Mouse (Mus musculus) bone marrow macrophage, adult 2 months (primary cell): Measurements from ENCODE around the gene Ptdss2. TPM values are rescaled to one million over a fixed set of nuclear protein-coding genes. Genes with fewer than 3 reads are reported as not detected.

Experiments
- H3K27ac ChIP-seq: 2 replicates; pipeline ENCODE4 v1.5.1; 2012; ENCODE audit warnings: low read depth, low read length; ENCODE audit not compliant: insufficient read depth
- H3K4me1 ChIP-seq: 2 replicates; pipeline ENCODE4 v1.6.1; 2012; ENCODE audit warnings: low read length; ENCODE audit not compliant: control insufficient read depth, insufficient read depth
- H3K4me3 ChIP-seq: 2 replicates; pipeline ENCODE4 v1.5.1; 2012; ENCODE audit warnings: mild to moderate bottlenecking, low read length, moderate library complexity; ENCODE audit not compliant: insufficient read depth
- CTCF ChIP-seq: IDR thresholded peaks from 2 replicates; pipeline ENCODE4 v1.5.1; 2012; ENCODE audit warnings: low read depth, mild to moderate bottlenecking, low read length, moderate library complexity
- POLR2A ChIP-seq: IDR thresholded peaks from 2 replicates; pipeline ENCODE4 v1.6.1; 2012; ENCODE audit warnings: mild to moderate bottlenecking, low read depth, low read length, borderline replicate concordance
- polyA plus RNA-seq: library from polyadenylated mRNA; stranded (reverse); fragments of >200 nt; gene quantifications from 2 replicates; pipeline ENCODE4 v1.2.4, GENCODE M21; 2012; ENCODE audit not compliant: missing spikeins, insufficient read depth, insufficient read length

Gene Ptdss2
- 20.7 and 21.5 TPM in 2 replicates for polyA plus RNA-seq

DNA sequence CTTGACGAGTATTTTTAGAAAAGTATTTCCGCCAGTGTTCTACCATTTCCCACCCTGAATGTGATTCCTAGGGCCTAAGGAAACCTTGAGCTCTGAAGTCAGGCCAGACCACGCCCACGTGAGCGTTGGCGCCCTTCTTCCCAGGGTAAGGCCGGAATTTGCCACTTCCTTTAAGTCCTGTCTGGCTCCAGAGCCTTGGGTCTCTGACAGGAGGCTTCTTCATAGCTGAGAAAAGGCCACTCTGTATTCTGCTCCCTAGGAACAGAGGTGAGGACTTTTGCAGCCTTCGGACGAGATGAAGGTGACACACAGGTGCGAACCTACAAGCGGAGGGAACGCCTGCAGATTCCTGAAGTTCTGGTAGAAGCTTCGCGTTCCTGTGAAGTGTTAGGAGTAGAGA is at the start of gene Ptdss2:
Ptdss2 (plus strand) TSS at position 138 of the 400 bp plus-strand sequence.
- H3K4me3 ChIP-seq = peak within 1 kb of the TSS; percentile 72
- H3K4me1 ChIP-seq = peaks cover 16% of the 10 kb centered on the region
- H3K27ac ChIP-seq = peak within 1 kb of the TSS; percentile 64
- TF ChIP-seq CTCF (no peak), POLR2A (no peak)

DNA sequence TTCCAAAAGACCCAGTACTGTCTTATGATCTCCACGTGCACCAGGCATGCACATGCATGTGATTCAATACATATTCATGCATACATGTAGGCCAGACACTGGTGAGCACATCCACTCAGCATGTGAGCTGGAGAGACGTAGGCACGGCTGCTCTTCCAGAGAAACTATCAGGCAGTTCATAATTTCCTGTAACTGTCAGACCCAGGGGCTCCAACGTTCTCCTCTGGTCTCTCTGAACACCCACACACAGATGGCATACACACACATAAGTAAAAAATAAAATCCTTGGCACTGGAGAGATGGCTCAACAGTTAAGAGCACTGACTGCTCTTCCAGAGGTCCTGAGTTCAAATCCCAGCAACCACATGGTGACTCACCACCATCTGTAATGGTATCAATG is 48.4 kb upstream of the Ptdss2 start:
- Histone ChIP-seq H3K4me1 (no peaks in the 10 kb centered on the region), H3K4me3 (no peak overlapping the region), H3K27ac (no peak overlapping the region)
- TF ChIP-seq POLR2A (no peak), CTCF (no peak)

DNA sequence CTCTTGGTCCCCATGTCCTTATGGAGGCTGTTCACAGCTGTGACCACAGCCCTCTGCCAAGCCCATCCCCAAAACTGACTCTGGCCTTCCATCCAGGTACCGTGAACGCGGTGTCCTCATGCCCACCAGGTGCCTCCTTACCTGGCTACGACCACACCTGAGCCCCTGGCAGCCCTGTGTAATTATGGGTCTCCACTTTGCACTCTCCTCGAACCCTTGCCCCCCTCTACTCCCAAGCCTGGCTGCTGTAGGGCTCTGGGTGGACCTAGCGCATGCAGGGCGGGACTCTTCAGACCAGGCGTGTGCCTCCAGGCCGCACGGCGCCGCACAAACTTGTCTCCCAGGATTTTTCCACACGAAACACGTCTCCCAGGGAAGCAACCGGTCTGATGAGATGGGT is 44.3 kb upstream of the Ptdss2 start, which contains the start of gene Pkp3:
Pkp3 (plus strand) TSS at position 378 of the 400 bp plus-strand sequence.
- no peaks in the 10 kb centered on the region for H3K4me1 ChIP-seq
- no peak within 1 kb of the TSS for H3K27ac ChIP-seq
- no peak within 1 kb of the TSS for H3K4me3 ChIP-seq
- TF ChIP-seq CTCF = no peak
- TF ChIP-seq POLR2A = no peak

DNA sequence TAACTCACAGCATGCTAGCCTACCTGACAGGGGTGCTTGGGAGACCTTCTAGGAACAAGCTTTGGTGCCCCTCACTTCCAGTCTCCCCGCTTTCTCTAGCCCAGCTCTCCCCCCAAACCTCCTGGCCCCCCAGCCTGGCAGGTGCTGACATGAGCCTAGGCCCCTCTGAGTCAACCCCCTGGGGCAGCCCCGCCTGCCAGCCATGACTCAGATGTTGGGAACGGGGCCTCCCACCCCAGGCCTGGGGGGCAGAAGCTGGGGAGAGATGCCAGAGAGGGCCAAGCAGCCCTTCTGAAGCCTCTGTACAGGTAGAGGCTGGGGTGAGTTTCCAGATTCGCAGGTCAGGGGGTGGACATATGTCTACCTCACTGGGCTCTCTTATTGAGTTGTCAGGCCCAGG is 43.3 kb upstream of the Ptdss2 start:
- no peaks in the 10 kb centered on the region for H3K4me1 ChIP-seq
- H3K27ac ChIP-seq = no peak overlapping the region
- no peak overlapping the region for H3K4me3 ChIP-seq
- TF ChIP-seq CTCF = no peak

DNA sequence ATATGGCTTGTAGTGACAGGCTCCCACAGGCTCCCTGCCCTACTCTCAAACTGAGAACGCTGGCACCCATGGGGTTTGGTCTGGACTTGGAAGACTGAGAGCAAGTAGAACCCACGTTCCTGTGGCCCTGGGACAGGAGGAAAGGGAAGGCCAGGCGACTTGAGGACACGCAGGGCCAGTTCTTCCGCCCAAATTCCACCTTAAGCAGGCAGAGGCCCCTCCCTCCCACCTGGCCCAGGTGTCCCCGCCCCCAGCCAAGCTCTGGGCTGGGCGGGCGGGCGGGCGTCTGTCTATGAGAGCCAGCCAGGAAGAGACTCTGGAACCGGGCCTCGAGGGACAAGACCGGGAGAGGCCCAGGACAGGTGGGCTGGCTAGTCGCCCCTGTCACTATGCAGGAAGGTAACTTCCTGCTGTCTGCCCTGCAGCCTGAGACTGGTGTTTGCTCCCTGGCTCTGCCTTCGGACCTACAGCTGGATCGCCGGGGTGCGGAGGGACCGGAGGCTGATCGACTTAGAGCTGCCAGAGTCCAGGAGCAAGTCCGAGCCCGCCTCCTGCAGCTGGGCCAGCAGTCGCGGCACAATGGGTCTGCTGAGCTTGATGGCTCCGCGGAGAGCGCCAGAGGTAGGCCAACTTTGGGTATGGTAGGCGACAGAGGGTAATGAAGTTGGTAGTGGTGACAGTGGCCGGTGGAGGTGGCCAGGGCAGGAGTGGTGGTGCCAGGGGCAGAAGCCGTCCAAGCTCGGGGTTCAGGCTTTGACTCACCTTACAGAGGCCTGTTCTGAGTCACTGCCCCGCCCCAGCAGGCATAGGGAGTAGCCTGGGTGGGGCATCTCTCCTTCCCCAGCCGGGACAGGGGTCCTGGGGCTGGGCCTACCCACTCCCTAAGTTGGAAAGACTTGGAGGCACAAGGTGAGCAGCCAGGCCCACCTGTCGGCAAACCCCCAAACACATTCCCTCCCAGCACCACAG is 42.4 kb upstream of the Ptdss2 start:
- TF ChIP-seq POLR2A (no peak), CTCF (no peak)
- no peaks in the 10 kb centered on the region for H3K4me1 ChIP-seq
- H3K4me3 ChIP-seq = no peak overlapping the region
- no peak overlapping the region for H3K27ac ChIP-seq

DNA sequence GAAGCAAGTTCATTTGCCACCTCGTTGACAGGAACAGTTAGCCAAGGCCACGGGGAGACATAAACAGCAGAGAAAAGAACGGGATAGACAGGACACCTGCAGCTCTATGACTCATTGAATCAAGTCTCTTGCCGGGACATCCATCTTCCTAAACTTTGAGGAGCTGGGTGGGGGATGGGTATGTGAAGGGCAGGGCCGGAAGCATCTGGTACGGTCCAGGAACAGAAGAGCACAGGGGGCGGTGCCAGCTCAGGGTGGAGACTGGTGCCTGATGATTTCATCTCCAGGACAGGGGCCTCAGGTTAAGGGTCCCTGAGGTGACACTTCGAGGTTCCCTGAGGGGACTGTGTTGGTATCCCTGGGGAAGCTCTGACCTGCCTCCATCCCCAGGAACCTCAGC is 34.3 kb upstream of the Ptdss2 start:
- Histone ChIP-seq H3K4me1 (peaks cover 3% of the 10 kb centered on the region; the same call in 1 of the 2 replicates), H3K27ac (no peak overlapping the region), H3K4me3 (peak overlapping the region; percentile 25)
- TF ChIP-seq POLR2A (no peak), CTCF (no peak)

DNA sequence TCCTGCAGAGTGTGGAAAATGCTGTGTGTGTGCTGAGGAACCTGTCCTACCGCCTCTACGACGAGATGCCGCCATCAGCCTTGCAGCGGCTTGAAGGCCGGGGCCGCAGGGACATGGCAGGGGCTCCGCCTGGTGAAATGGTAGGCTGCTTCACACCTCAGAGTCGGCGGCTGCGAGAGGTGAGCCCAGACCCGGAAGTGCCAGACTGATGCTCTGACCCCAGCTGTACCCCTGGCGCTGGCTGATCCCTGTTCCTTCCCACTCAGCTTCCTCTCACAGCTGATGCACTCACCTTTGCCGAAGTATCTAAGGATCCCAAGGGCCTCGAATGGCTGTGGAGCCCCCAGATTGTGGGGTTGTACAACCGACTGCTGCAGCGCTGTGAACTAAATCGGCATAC is 33.7 kb upstream of the Ptdss2 start:
- Histone ChIP-seq H3K4me1 (peaks cover 3% of the 10 kb centered on the region; the same call in 1 of the 2 replicates), H3K4me3 (peak overlapping the region; percentile 25), H3K27ac (no peak overlapping the region)
- TF ChIP-seq CTCF = no peak
- no peak for TF ChIP-seq POLR2A

DNA sequence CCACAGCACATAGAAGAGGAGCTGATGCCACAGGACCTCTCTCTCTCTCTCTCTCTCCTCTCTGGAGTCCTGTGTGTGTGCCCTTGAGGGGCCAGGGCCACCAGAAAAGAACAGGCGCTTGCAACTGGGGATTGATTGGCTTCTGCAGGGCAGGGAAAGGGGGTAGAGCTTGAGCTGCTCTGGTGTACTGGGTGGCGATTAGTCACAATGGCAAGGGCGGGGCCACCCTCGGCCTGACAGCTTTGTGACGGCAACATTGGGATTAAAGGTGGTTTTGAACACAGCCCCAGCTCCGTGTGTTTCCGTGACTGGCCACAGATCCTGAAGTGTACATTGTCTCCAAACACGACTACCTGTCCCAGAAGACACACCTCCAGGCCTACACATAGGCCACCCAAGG is 32.0 kb upstream of the Ptdss2 start:
- Histone ChIP-seq H3K27ac (no peak overlapping the region), H3K4me3 (no peak overlapping the region), H3K4me1 (peaks cover 3% of the 10 kb centered on the region; the same call in 1 of the 2 replicates)
- TF ChIP-seq POLR2A (no peak), CTCF (no peak)

DNA sequence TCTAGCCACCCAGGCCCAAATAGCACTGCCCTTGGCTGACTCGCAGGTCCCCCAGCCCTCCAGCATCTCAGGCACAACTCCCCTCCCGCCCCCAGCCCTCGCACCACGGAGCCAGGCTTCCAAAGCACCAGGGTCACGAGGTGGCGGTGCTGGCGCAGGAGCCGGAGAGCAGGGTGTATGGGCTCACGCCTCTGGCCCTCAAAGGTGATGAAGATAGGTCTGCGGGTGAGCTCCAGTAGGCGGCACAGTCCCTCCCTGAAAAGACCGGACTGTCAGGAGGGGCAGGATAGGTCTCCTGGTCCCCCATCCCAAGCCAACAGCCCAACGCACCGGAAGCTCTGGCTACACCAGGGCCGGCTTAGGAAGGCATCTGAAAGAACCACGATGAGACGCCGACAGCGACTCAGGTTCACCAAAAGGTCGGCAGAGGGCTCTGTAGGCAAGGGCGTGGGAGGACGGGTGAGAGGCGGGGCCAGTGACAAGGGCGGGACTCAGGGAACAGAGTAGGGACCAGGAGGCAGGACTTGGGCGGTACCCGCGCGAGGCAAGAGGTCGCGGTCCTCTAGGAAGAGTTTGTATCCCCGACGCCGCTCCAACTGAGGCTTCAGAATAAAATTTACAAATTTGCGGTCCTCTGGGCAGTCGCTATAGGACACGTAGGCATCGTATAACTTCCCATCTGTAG is 30.0 kb upstream of the Ptdss2 start:
- Histone ChIP-seq H3K4me1 (peaks cover 3% of the 10 kb centered on the region; the same call in 1 of the 2 replicates), H3K27ac (no peak overlapping the region), H3K4me3 (no peak overlapping the region)
- TF ChIP-seq CTCF (no peak), POLR2A (no peak)

DNA sequence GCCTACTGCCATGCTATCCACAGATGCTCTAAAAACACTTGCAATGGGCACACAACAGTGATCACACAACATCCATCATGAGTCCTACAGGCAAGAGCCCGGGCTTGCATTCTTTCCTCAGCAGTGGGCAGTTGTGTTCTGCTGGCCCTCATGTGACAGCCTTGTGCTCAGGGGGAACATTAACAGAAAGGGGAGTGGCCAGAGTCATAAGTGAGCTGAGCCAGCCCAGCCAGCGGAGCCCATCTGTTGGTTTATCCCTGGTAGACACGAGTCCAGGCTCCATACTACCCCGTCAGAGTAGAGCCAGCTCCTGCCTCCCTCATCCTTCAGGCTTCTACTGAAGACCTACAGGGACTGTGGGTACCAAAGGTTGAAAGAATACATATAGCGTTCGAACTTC is 28.2 kb upstream of the Ptdss2 start:
- Histone ChIP-seq H3K4me1 (peaks cover 3% of the 10 kb centered on the region; the same call in 1 of the 2 replicates), H3K27ac (no peak overlapping the region)
- no peak for TF ChIP-seq POLR2A
- no peak for TF ChIP-seq CTCF

More for the DNA sequence above, 28.2 kb upstream of the Ptdss2 start:
- no peak overlapping the region for H3K4me3 ChIP-seq
